Mouse (Mus musculus) bone marrow, adult 2 months (tissue): ENCODE measurements around the gene Psmd12.

Source experiments
- CTCF ChIP-seq: fragments of 200-500 bp; IDR thresholded peaks from 2 replicates; pipeline ENCODE4 v1.5.1; 2011; ENCODE audit warnings: low read length, control low read depth; ENCODE audit not compliant: control insufficient read depth, insufficient read depth
- POLR2A ChIP-seq: fragments of 200-500 bp; IDR thresholded peaks from 2 replicates; pipeline ENCODE4 v1.6.1; 2011; ENCODE audit warnings: low read depth, mild to moderate bottlenecking, control low read depth, low read length, borderline replicate concordance; ENCODE audit not compliant: control insufficient read depth

DNA sequence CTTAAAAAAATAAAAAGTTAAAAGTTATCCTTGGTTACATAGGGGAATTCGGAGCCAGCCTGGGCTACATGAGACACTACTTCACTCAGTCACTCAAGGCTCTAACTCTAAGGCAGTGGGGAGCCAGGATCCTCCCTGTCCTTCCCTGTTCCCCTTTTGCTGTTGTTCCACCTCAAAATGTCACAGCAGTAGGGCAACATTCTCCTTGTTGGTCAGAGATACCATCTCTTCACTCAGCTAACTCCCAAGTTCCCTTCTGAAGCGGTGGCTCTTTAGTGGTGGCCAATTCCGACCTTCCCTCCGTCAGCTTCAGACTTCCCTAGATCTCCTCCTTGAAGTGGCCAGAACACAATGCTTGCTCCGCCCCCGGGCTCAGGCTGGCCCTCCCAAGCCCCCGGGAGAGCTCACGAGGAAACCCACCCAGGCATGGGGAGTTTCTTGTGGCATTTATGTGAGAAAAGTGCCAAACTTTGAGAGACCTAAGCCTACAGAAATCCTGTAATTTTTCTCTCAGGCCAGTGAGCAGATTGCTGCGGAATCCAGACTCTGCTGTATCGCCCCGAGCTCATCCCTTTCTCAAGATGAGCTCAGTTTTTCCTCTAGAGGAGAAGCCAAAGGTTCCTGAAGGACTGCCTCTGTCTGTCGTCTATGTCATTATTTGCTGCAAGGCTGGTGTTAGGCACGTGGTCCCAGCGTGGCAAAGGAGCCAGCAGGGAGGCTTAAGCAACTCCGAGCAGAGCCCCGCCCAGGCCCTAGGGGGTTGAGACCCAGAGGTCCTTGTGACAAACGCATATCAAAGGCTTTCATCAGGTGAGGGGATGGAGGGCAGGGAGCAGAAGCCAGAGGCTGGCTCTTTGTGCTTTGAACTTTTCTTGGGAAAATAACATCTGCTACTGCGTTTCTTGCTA lies 31.3 kb downstream of the Psmd12 start:
- TF ChIP-seq CTCF (no peak), POLR2A (no peak)
